Mouse (Mus musculus): ENCODE data around the gene Dnajb8. TPM values are rescaled to one million over a fixed set of nuclear protein-coding genes. Genes with fewer than 3 reads are reported as not detected.

The Dnajb8 gene
- polyA plus RNA-seq, 1 experiment from 2014 or later = not detected

GRCm38 (mm10) chr6:88193433-88194052 is 28.5 kb upstream of the Dnajb8 start, which contains the start of gene Gata2:
Gene Gata2, plus strand, starts transcription at chr6:88193891.
- WGBS = under 1% methylated on average over 57 of the region's 57 CpGs

GRCm38 (mm10) chr6:88194053-88194977 is 27.8 kb upstream of the Dnajb8 start:
- Histone ChIP-seq H3K9me3 (no peaks in the 10 kb centered on the region), H3K4me1 (peaks cover 51% of the 10 kb centered on the region), H3K27ac (no peak overlapping the region), H3K27me3 (peaks cover 99% of the 10 kb centered on the region), H3K36me3 (no peaks in the 10 kb centered on the region), H3K4me2 (replicated peaks) (peak overlapping the region; percentile 62), H3K9ac (peak overlapping the region; percentile 48), H3K4me3 (peak overlapping the region; percentile 40)
- WGBS = 1% methylated on average over 54 of the region's 58 CpGs
- no peak for ATAC-seq (ENCODE audit: insufficient number of reproducible peaks, insufficient read depth, low FRiP score, low TSS enrichment)

More at GRCm38 (mm10) chr6:88193433-88194052, 28.5 kb upstream of the Dnajb8 start, which contains the start of gene Gata2:
- Histone ChIP-seq H3K4me1 (peaks cover 47% of the 10 kb centered on the region), H3K4me3 (peak within 1 kb of the TSS; percentile 40), H3K27me3 (peaks cover 99% of the 10 kb centered on the region), H3K27ac (no peak within 1 kb of the TSS), H3K9me3 (no peaks in the 10 kb centered on the region), H3K36me3 (no peaks in the 10 kb centered on the region), H3K9ac (peak within 1 kb of the TSS; percentile 48), H3K4me2 (replicated peaks) (peak within 1 kb of the TSS; percentile 62)
- ATAC-seq (ENCODE audit: insufficient number of reproducible peaks, insufficient read depth, low FRiP score, low TSS enrichment) = no peak

DNA sequence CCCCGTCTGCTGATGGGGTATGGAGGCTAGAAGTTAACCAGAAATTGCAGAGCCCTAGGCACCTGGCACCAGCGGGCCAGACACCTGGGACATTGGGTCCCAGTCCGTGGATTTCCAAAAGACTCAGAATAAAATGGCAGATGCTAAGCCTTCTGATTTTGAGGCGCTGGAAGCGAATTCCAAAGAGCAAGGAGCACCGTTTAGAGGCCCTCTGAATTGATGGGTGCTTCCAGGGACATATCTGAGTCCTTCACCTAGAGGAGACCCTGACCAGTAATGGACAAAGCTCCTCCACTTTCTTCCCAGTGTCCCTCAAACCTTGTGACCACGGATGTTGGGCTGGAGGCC is 27.1 kb upstream of the Dnajb8 start:
- ATAC-seq (ENCODE audit: insufficient number of reproducible peaks, insufficient read depth, low FRiP score, low TSS enrichment) = no peak
- Histone ChIP-seq H3K27ac (no peak overlapping the region), H3K9me3 (no peaks in the 10 kb centered on the region), H3K36me3 (no peaks in the 10 kb centered on the region), H3K4me1 (peaks cover 57% of the 10 kb centered on the region), H3K27me3 (peaks cover 99% of the 10 kb centered on the region), H3K9ac (0 out of 2 replicates have a peak overlapping the region, but pooled peaks have one; percentile 4), H3K4me3 (peak overlapping the region; percentile 40; the same call in 1 of the 2 replicates), H3K4me2 (replicated peaks) (peak overlapping the region; percentile 62)
- 4% methylated on average over 7 of the region's 7 CpGs for WGBS

GRCm38 (mm10) chr6:88196054-88196732 is 25.9 kb upstream of the Dnajb8 start:
- ATAC-seq (ENCODE audit: insufficient number of reproducible peaks, insufficient read depth, low FRiP score, low TSS enrichment) = no peak

GRCm38 (mm10) chr6:88196733-88197312 is 25.2 kb upstream of the Dnajb8 start:
- under 1% methylated on average over 44 of the region's 44 CpGs for WGBS
- H3K27ac ChIP-seq = peak overlapping the region; percentile 87
- peak overlapping the region; percentile 49 for H3K4me3 ChIP-seq
- peaks cover 99% of the 10 kb centered on the region for H3K27me3 ChIP-seq
- peaks cover 55% of the 10 kb centered on the region for H3K4me1 ChIP-seq
- H3K9ac ChIP-seq = peak overlapping the region; percentile 58
- no peaks in the 10 kb centered on the region for H3K36me3 ChIP-seq
- H3K9me3 ChIP-seq = no peaks in the 10 kb centered on the region
- no peak for ATAC-seq (ENCODE audit: insufficient number of reproducible peaks, insufficient read depth, low FRiP score, low TSS enrichment)
- peak overlapping the region; percentile 78 for H3K4me2 ChIP-seq (replicated peaks)

More at GRCm38 (mm10) chr6:88196054-88196732, 25.9 kb upstream of the Dnajb8 start:
- Histone ChIP-seq H3K4me2 (replicated peaks) (peak overlapping the region; percentile 78), H3K4me3 (peak overlapping the region; percentile 49), H3K9me3 (no peaks in the 10 kb centered on the region), H3K4me1 (peaks cover 55% of the 10 kb centered on the region), H3K27ac (peak overlapping the region; percentile 87), H3K36me3 (no peaks in the 10 kb centered on the region), H3K9ac (peak overlapping the region; percentile 58), H3K27me3 (peaks cover 99% of the 10 kb centered on the region)
- WGBS = 2% methylated on average over 33 of the region's 33 CpGs

GRCm38 (mm10) chr6:88197313-88198069 is 24.6 kb upstream of the Dnajb8 start:
- Histone ChIP-seq H3K27me3 (peaks cover 99% of the 10 kb centered on the region), H3K4me2 (replicated peaks) (peak overlapping the region; percentile 78), H3K9me3 (no peaks in the 10 kb centered on the region), H3K27ac (peak overlapping the region; percentile 87), H3K4me1 (peaks cover 55% of the 10 kb centered on the region), H3K36me3 (no peaks in the 10 kb centered on the region), H3K4me3 (peak overlapping the region; percentile 49), H3K9ac (peak overlapping the region; percentile 58)
- no peak for ATAC-seq (ENCODE audit: insufficient number of reproducible peaks, insufficient read depth, low FRiP score, low TSS enrichment)
- WGBS = 1% methylated on average over 39 of the region's 39 CpGs

DNA sequence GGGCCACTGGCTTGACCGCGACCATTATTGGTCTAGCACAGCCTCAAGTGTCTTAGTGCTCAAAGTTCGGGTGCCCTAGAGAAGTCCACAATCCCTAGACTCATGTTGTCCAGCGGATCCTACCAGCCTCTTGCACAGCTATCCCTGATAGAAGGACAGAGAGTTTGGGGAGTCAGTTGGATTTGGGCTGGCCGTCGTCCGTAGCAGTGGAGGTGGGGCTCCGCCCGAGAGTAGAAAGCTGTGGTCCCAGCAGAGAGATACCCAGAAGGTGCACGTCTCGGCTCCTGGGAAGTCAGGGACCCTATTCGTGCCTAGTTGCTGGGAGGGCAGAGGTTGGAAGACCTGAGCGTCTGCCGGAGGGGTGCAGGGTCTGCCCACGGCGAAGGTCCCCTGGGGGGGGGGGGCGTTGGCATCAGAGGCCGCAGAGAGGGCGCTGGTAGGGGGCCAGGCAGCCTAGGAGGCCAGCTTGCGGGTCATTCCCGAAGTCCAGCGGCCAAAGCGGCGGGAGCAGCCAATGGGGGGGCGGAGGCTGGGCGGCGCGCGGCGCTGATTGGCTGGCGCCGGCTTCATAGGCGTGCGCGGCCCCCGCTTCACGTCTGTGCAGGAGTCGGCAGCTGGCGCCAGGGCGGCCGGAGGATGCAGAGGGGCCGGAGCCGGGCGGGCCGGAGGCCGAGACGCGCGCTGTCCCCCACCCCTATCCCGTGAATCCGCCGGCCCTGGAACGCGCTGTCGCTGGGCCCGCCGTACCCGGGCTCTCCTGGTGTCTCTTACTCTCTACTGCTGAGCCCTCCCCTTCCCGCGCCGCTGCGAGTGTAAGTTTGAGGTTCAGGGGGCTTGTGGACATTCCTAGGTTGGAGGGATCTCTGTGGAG is 23.8 kb upstream of the Dnajb8 start:
- peaks cover 92% of the 10 kb centered on the region for H3K27me3 ChIP-seq
- peak overlapping the region; percentile 78 for H3K4me2 ChIP-seq (replicated peaks)
- no peaks in the 10 kb centered on the region for H3K9me3 ChIP-seq
- WGBS = under 1% methylated on average over 60 of the region's 62 CpGs
- peaks cover 56% of the 10 kb centered on the region for H3K4me1 ChIP-seq
- no peaks in the 10 kb centered on the region for H3K36me3 ChIP-seq
- H3K4me3 ChIP-seq = peak overlapping the region; percentile 49
- H3K27ac ChIP-seq = 0 out of 2 replicates have a peak overlapping the region, but pooled peaks have one; percentile 18
- peak overlapping the region; percentile 54 for H3K9ac ChIP-seq
- ATAC-seq (ENCODE audit: insufficient number of reproducible peaks, insufficient read depth, low FRiP score, low TSS enrichment) = no peak

GRCm38 (mm10) chr6:88199001-88199717 is 22.9 kb upstream of the Dnajb8 start:
- WGBS = 2% methylated on average over 39 of the region's 39 CpGs
- peak overlapping the region; percentile 78 for H3K4me2 ChIP-seq (replicated peaks)
- no peaks in the 10 kb centered on the region for H3K9me3 ChIP-seq
- ATAC-seq (ENCODE audit: insufficient number of reproducible peaks, insufficient read depth, low FRiP score, low TSS enrichment) = no peak
- peak overlapping the region; percentile 54 for H3K9ac ChIP-seq
- peak overlapping the region; percentile 49 for H3K4me3 ChIP-seq
- no peaks in the 10 kb centered on the region for H3K36me3 ChIP-seq
- H3K4me1 ChIP-seq = peaks cover 52% of the 10 kb centered on the region
- H3K27ac ChIP-seq = no peak overlapping the region
- peaks cover 92% of the 10 kb centered on the region for H3K27me3 ChIP-seq

GRCm38 (mm10) chr6:88199718-88200692 is 22.1 kb upstream of the Dnajb8 start:
- Histone ChIP-seq H3K9ac (peak overlapping the region; percentile 54), H3K4me2 (replicated peaks) (peak overlapping the region; percentile 78), H3K9me3 (no peaks in the 10 kb centered on the region), H3K4me1 (peaks cover 48% of the 10 kb centered on the region), H3K27ac (0 out of 2 replicates have a peak overlapping the region, but pooled peaks have one; percentile 7), H3K4me3 (peak overlapping the region; percentile 49), H3K36me3 (no peaks in the 10 kb centered on the region), H3K27me3 (peaks cover 92% of the 10 kb centered on the region)
- ATAC-seq (ENCODE audit: insufficient number of reproducible peaks, insufficient read depth, low FRiP score, low TSS enrichment) = no peak
- 5% methylated on average over 50 of the region's 50 CpGs for WGBS

All from embryonic facial prominence, embryonic 12.5 days (tissue).